Mouse (Mus musculus) lung, postnatal 25 days (tissue): ENCODE measurements around the gene Pld3.

Source experiments
- DNase-seq: peaks from one replicate; pipeline ENCODE4 v3.0.0; 2022; ENCODE audit warnings: low spot score

Gene Pld3

GRCm38 (mm10) chr7:27486770-27487697 is 66.0 kb downstream of the Pld3 start, which contains the start of gene Sertad1:
Sertad1 (plus strand) TSS chr7:27486910.
- peak; percentile 100 for DNase-seq

DNA sequence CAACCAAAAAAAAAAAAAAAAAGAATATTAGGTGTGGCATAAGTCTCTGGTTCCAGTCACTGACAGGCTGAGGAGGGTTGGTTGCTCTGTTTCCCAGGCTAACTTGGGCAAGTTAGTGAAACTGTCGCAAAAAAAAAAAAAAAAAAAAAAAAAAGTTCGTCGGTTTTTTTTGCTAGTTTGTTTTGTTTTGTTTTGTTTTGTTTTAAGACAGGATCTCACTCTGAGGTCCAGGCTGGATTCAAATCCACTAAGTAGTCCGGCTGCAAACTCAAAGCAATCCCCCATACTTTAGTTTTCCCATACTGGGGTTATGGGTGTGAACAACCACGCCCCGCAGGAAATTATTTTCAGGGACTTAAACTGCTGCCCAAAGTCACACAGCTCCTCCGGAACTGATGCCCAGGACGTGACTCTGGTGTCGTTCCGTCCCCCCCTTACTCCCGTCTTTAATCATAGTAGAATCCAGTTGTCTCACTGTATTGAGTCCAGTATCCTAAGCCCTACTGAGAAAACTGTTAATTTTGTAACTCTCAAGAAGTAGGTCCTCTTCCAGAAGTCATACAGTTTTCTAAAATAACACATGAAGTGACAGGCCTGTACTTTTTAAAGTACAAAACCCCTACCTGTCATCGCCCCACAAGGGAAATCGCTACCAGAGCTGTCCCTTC is 66.8 kb downstream of the Pld3 start:
- peak; percentile 48 for DNase-seq

DNA sequence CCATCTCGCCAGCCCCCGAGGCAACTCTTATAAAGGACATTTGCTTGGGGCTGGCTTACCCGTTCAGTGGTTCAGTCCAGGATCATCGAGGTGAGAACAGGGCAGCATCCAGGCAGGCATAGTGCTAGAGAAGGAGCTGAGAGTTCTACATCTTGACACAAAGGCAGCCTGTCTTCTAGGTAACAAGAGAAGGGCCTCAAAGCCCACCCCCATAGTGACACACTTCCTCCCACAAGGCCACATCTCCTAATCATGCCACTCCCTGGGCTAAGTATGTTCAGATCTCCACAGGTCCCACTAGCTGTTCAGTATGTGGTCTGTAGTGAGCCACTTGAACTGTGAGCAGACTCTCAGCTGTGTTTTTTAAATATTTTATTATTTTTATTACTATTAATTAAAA is 69.2 kb downstream of the Pld3 start:
- DNase-seq, result no peak
